Mouse (Mus musculus) lung, embryonic 14.5 days (tissue): ENCODE data around the gene Mrps6. TPM values are rescaled to one million over a fixed set of nuclear protein-coding genes. Genes with fewer than 3 reads are reported as not detected.
A peak's percentile ranks its signal among the peaks of the same experiment; 100 is the strongest.

Source experiments
- ATAC-seq: fragments of 200-750 bp; cut with Nextera tagmentation; 2 replicates; pipeline ENCODE4 v1.8.0; 2017; ENCODE audit warnings: mild to moderate bottlenecking, moderate TSS enrichment, moderate library complexity; ENCODE audit not compliant: insufficient read depth
- DNase-seq: peaks from one replicate; pipeline ENCODE4 v3.0.0-alpha.2; 2015
- H3K27ac ChIP-seq: fragments of 300-500 bp; sonication (generic); 2 replicates; pipeline ENCODE4 v1.5.1; 2014; ENCODE audit warnings: low read depth, mild to moderate bottlenecking, moderate library complexity
- H3K27me3 ChIP-seq: fragments of 300-500 bp; sonication (generic); 2 replicates; pipeline ENCODE4 v1.6.1; 2014; ENCODE audit warnings: low read length, control low read depth; ENCODE audit not compliant: insufficient read depth
- H3K36me3 ChIP-seq: fragments of 300-500 bp; sonication (generic); 2 replicates; pipeline ENCODE4 v1.6.1; 2014; ENCODE audit warnings: control low read depth; ENCODE audit not compliant: insufficient read depth
- H3K4me1 ChIP-seq: fragments of 300-500 bp; sonication (generic); 2 replicates; pipeline ENCODE4 v1.6.1; 2014; ENCODE audit warnings: antibody characterized with exemption, control low read depth; ENCODE audit not compliant: insufficient read depth
- H3K4me2 ChIP-seq: fragments of 300-500 bp; sonication (generic); 2 replicates; pipeline ENCODE4 v1.6.1; 2014; ENCODE audit warnings: mild to moderate bottlenecking
- H3K4me3 ChIP-seq: fragments of 300-500 bp; sonication (generic); 2 replicates; pipeline ENCODE4 v1.5.1; 2014; ENCODE audit warnings: low read depth, low read length
- H3K9ac ChIP-seq: fragments of 300-500 bp; sonication (generic); 2 replicates; pipeline ENCODE4 v1.6.1; 2014
- H3K9me3 ChIP-seq: fragments of 300-500 bp; sonication (generic); 2 replicates; pipeline ENCODE4 v1.6.1; 2016; ENCODE audit warnings: low read depth, low read length, control low read depth
- CTCF ChIP-seq: IDR thresholded peaks from 2 replicates; pipeline ENCODE4 v1.5.1; 2016; ENCODE audit warnings: antibody characterized with exemption, low read depth
- WGBS: fragments of 180-500 bp; shearing (Covaris S2); extraction: QIAGEN DNeasy Blood & Tissue Kit; methylation state at CpG from one replicate; pipeline ENCODE4 v1.1.7; 2014; 5-methylcytosine and 5-hydroxymethylcytosine counted together
- polyA plus RNA-seq: library from polyadenylated mRNA; unstranded; fragments of >200 nt; fragmentation: Nextera tagmentation; extraction: Ambion mirVana; gene quantifications from 2 replicates; pipeline ENCODE4 v1.2.1, GENCODE M21; 2014

Mrps6 gene
- polyA plus RNA-seq = 74.1 and 76.4 TPM in 2 replicates

DNA sequence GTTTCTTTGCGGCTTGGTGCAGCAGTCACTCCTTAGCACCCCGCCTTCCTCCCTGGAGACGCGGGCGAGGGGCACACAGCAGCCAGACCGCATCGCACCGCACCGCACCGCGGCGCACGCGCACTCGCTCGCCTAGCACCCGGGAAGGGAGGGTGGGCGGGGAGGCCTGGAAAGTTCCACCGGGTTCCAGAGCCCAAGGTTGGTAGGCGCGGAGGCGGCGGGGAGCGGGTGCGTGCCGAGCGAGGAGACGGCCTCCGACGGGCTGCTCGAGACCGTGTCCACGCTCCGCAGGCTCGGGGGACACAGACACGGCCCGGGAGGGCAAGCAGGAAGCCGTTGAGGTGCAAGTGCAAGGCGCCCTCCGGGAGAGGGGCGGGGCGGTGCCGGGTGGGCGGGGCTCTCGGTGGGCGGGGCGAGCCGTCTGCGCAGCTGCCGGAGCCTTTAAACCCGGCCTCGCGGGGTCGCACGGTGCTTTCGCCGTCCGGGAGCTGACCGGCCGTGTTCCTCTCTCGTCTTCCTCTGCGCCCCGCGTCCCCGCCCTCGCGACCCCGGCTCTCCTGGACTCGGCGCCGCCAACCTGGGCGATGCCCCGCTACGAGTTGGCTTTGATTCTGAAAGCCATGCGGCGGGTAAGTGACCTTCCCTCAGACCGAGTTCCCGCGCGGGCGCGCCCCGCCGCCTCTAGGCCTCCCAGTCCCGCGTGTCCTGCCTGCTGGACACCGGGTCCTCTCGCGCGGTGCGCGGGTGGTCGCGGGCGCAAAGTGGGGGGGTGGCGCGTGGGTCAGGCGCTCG is at the start of gene Mrps6, which contains the start of the genes Gm49711 and Slc5a3:
Mrps6 (plus strand) TSS at position 419 of the 792 bp plus-strand sequence.
Gm49711 (plus strand) TSS at position 465 of the 792 bp plus-strand sequence.
Slc5a3 (plus strand) TSS at position 471 of the 792 bp plus-strand sequence.
- H3K4me2 ChIP-seq = peak within 1 kb of the TSS; percentile 72
- H3K36me3 ChIP-seq = peaks cover 13% of the 10 kb centered on the region; the same call in 1 of the 2 replicates
- H3K27ac ChIP-seq = peak within 1 kb of the TSS; percentile 69
- H3K27me3 ChIP-seq = no peaks in the 10 kb centered on the region
- DNase-seq = peak; percentile 91
- H3K9me3 ChIP-seq = peaks cover 8% of the 10 kb centered on the region; the same call in 1 of the 2 replicates
- TF ChIP-seq CTCF = no peak
- ATAC-seq = peak; percentile 93
- WGBS = under 1% methylated on average over 71 of the region's 99 CpGs
- peaks cover 5% of the 10 kb centered on the region; the same call in 1 of the 2 replicates for H3K4me1 ChIP-seq
- H3K9ac ChIP-seq = peak within 1 kb of the TSS; percentile 79
- H3K4me3 ChIP-seq = peak within 1 kb of the TSS; percentile 82

GRCm38 (mm10) chr16:92009586-92009985 is 48.5 kb upstream of the Mrps6 start:
- Histone ChIP-seq H3K27ac (no peak overlapping the region), H3K36me3 (no peaks in the 10 kb centered on the region), H3K4me2 (no peak overlapping the region), H3K4me3 (no peak overlapping the region), H3K9me3 (no peaks in the 10 kb centered on the region), H3K4me1 (no peaks in the 10 kb centered on the region), H3K27me3 (no peaks in the 10 kb centered on the region), H3K9ac (no peak overlapping the region)
- 84% methylated on average over 2 of the region's 2 CpGs for WGBS
- no peak for TF ChIP-seq CTCF
- ATAC-seq = no peak
- no peak for DNase-seq

DNA sequence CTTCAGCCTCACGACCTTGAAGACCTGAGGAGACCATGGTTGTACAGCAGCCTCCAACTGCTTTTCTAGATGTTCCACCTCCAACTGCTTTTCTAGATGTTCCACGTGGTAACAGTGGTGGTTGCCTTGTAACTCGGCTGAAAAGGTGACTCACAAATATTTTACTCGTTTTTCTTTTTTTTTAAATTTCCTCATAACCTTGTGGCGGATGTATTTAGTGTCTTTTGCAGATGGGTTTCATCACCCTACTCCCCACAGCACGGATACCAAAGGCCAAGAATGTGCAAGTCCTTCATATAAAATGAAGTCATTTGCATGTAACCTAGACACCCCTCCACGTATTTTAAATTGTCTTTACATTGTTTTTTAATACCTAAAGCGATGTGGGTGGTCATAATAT is 41.3 kb upstream of the Mrps6 start:
- H3K27ac ChIP-seq = no peak overlapping the region
- DNase-seq (no peak), ATAC-seq (no peak)
- H3K9me3 ChIP-seq = no peaks in the 10 kb centered on the region
- H3K4me1 ChIP-seq = no peaks in the 10 kb centered on the region; the same call in 1 of the 2 replicates
- no peak for TF ChIP-seq CTCF
- no peak overlapping the region for H3K4me2 ChIP-seq
- H3K36me3 ChIP-seq = no peaks in the 10 kb centered on the region
- H3K27me3 ChIP-seq = no peaks in the 10 kb centered on the region
- H3K4me3 ChIP-seq = no peak overlapping the region
- H3K9ac ChIP-seq = no peak overlapping the region
- WGBS = 69% methylated on average over 8 of the region's 8 CpGs

GRCm38 (mm10) chr16:92019141-92020118 is 38.6 kb upstream of the Mrps6 start:
- Histone ChIP-seq H3K27me3 (no peaks in the 10 kb centered on the region), H3K27ac (peak overlapping the region; percentile 5; the same call in 1 of the 2 replicates), H3K9ac (peak overlapping the region; percentile 36), H3K4me1 (no peaks in the 10 kb centered on the region; the same call in 1 of the 2 replicates), H3K36me3 (no peaks in the 10 kb centered on the region), H3K4me2 (peak overlapping the region; percentile 63), H3K9me3 (no peaks in the 10 kb centered on the region), H3K4me3 (peak overlapping the region; percentile 33)
- peak; percentile 70 for DNase-seq
- peak; percentile 49 for ATAC-seq
- TF ChIP-seq CTCF = no peak
- WGBS = 9% methylated on average over 26 of the region's 26 CpGs

GRCm38 (mm10) chr16:92021656-92022400 is 36.2 kb upstream of the Mrps6 start:
- Histone ChIP-seq H3K9me3 (no peaks in the 10 kb centered on the region), H3K4me2 (no peak overlapping the region), H3K27ac (no peak overlapping the region), H3K4me3 (no peak overlapping the region), H3K9ac (no peak overlapping the region), H3K4me1 (no peaks in the 10 kb centered on the region; the same call in 1 of the 2 replicates), H3K27me3 (no peaks in the 10 kb centered on the region), H3K36me3 (no peaks in the 10 kb centered on the region)
- DNase-seq (no peak), ATAC-seq (no peak)
- TF ChIP-seq CTCF = no peak
- WGBS = 76% methylated on average over 12 of the region's 12 CpGs
